Mouse (Mus musculus): Measurements from ENCODE around the gene Rpgrip1.
A peak's percentile ranks its signal among the peaks of the same experiment; 100 is the strongest.

Gene Rpgrip1

GRCm38 (mm10) chr14:52197156-52197878 is 86.8 kb downstream of the Rpgrip1 start, which contains the start of gene Supt16:
Gene Supt16, minus strand, starts transcription at chr14:52197416.
- DNase-seq (ENCODE audit: low spot score in 2 of 2) = peak; percentile 71 to 77

DNA sequence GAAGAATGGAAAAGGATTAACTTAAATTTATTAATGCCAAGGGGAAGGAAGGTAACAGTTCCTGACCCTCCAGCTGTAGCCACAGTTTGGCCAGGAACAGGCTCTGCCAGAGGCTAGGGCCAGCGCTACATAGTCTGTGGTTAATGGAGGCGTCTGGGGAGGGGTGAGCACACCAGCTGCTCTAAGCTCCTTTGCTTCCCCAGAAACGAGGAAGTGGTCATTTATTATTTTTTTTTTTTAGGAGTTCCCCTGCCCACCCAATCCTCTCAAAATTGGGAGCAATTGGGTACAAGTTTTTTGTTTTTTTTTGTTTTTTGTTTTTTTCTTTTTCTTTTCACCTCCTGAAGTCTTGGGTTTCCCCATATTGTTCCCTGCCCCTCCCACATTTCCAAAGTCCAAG is 87.6 kb downstream of the Rpgrip1 start:
- no peak for DNase-seq (ENCODE audit: low spot score in 2 of 2)

- no peak for DNase-seq (ENCODE audit: low spot score in 2 of 2)
Measured at GRCm38 (mm10) chr14:52199412-52199811, 88.9 kb downstream of the Rpgrip1 start.

All from thymus, postnatal 10 days (tissue).